Mouse (Mus musculus) hematopoietic stem cell, adult 5-6 weeks (primary cell): ENCODE results near the gene Eya2. TPM values are rescaled to one million over a fixed set of nuclear protein-coding genes. Genes with fewer than 3 reads are reported as not detected.

ENCODE experiments used
- ATAC-seq, 2 experiments: fragments of 125-278 bp in 1 of 2; replicated peaks in 1 of 2; 2 replicates each; pipeline ENCODE4 v1.8.0; 2016 to 2017; ENCODE audit warnings: inconsistent platforms in 2 of 2, mild to moderate bottlenecking in 2 of 2, moderate number of reproducible peaks in 2 of 2, low read depth in 1 of 2, moderate TSS enrichment in 1 of 2; ENCODE audit not compliant: low FRiP score in 2 of 2, poor library complexity in 2 of 2, severe bottlenecking in 2 of 2, insufficient read depth in 1 of 2, low TSS enrichment in 1 of 2
- total RNA-seq: library from RNA; stranded (forward); fragments of 172-1452, 232-1000 nt; gene quantifications from 2 replicates; pipeline ENCODE4 v1.2.3, GENCODE M21; 2017

Gene Eya2
- total RNA-seq, 1 experiment from 2014 or later = 32.9 TPM

GRCm38 (mm10) chr2:165629900-165630299 lies 35.1 kb downstream of the Eya2 start:
- no peak; a peak in 1 of 4 replicates for ATAC-seq

GRCm38 (mm10) chr2:165633011-165633785 lies 38.4 kb downstream of the Eya2 start:
- ATAC-seq = no peak

GRCm38 (mm10) chr2:165634481-165634880 lies 39.6 kb downstream of the Eya2 start:
- ATAC-seq = no peak

- peak; percentile 75 to 89 for ATAC-seq
These were observed 44.4 kb downstream of the Eya2 start for GRCm38 (mm10) chr2:165639075-165639755.

- no peak for ATAC-seq
These were observed 47.2 kb downstream of the Eya2 start for GRCm38 (mm10) chr2:165641909-165642505.

GRCm38 (mm10) chr2:165643596-165643995 lies 48.8 kb downstream of the Eya2 start:
- ATAC-seq = no peak

- ATAC-seq = no peak
These were observed 49.2 kb downstream of the Eya2 start for GRCm38 (mm10) chr2:165644057-165644456.

GRCm38 (mm10) chr2:165651031-165651430 lies 56.2 kb downstream of the Eya2 start:
- no peak for ATAC-seq

GRCm38 (mm10) chr2:165652281-165652680 lies 57.4 kb downstream of the Eya2 start:
- no peak for ATAC-seq

- peak; percentile 42 to 49 for ATAC-seq
These were observed 58.4 kb downstream of the Eya2 start for GRCm38 (mm10) chr2:165653001-165653921.

GRCm38 (mm10) chr2:165654151-165654550 lies 59.3 kb downstream of the Eya2 start:
- ATAC-seq = no peak

- peak; percentile 70 to 73 for ATAC-seq
These were observed 60.1 kb downstream of the Eya2 start for GRCm38 (mm10) chr2:165654696-165655491.

- ATAC-seq = no peak
These were observed 61.7 kb downstream of the Eya2 start for GRCm38 (mm10) chr2:165656541-165656940.

GRCm38 (mm10) chr2:165656956-165657355 lies 62.1 kb downstream of the Eya2 start:
- no peak for ATAC-seq

GRCm38 (mm10) chr2:165659552-165659951 lies 64.7 kb downstream of the Eya2 start:
- peak; percentile 43 to 46; a peak in 3 of 4 replicates for ATAC-seq

GRCm38 (mm10) chr2:165663266-165663665 lies 68.4 kb downstream of the Eya2 start:
- no peak for ATAC-seq

- ATAC-seq = no peak
These were observed 69.8 kb downstream of the Eya2 start for GRCm38 (mm10) chr2:165664648-165665047.
